Mouse (Mus musculus): Measurements from ENCODE around the gene Adtrp. TPM values are rescaled to one million over a fixed set of nuclear protein-coding genes. Genes with fewer than 3 reads are reported as not detected.

Adtrp gene
- polyA plus RNA-seq, 1 experiment from 2014 or later = 8.7 TPM

Other genes starting within 250 kb of the Adtrp start
- 11.0 and 11.2 TPM in 2 replicates for gene Tmem170b, start 241.8 kb downstream of the Adtrp start, polyA plus RNA-seq (2015; fragmentation: Nextera tagmentation; extraction: Ambion mirVana)
- 8.7 and 10.4 TPM in 2 replicates for gene Hivep1, start 204.3 kb upstream of the Adtrp start, polyA plus RNA-seq (2015; fragmentation: Nextera tagmentation; extraction: Ambion mirVana)

All from intestine, embryonic 15.5 days (tissue).